Mouse (Mus musculus) embryonic fibroblast, embryonic 13.5 days (primary cell): Measurements from ENCODE around the gene Dnajc16. TPM values are rescaled to one million over a fixed set of nuclear protein-coding genes. Genes with fewer than 3 reads are reported as not detected.

Experiments used
- H3K27ac ChIP-seq: 2 replicates; pipeline ENCODE4 v1.5.1; 2012; ENCODE audit warnings: low read length, control low read depth, inconsistent platforms; ENCODE audit not compliant: insufficient read depth
- H3K4me1 ChIP-seq: 2 replicates; pipeline ENCODE4 v1.6.1; 2011; ENCODE audit warnings: low read length; ENCODE audit not compliant: control insufficient read depth, insufficient read depth
- H3K4me3 ChIP-seq: 2 replicates; pipeline ENCODE4 v1.5.1; 2011; ENCODE audit warnings: mild to moderate bottlenecking, control low read depth, low read length; ENCODE audit not compliant: insufficient read depth
- CTCF ChIP-seq: IDR thresholded peaks from 2 replicates; pipeline ENCODE4 v1.5.1; 2011; ENCODE audit warnings: mild to moderate bottlenecking, control low read depth, low read length, moderate library complexity, borderline replicate concordance; ENCODE audit not compliant: insufficient read depth
- POLR2A ChIP-seq: IDR thresholded peaks from 2 replicates; pipeline ENCODE4 v1.6.1; 2011; ENCODE audit warnings: low read depth, mild to moderate bottlenecking, control low read depth, low read length, moderate library complexity
- polyA plus RNA-seq: library from polyadenylated mRNA; stranded (reverse); fragments of >200 nt; gene quantifications from 2 replicates; pipeline ENCODE4 v1.2.4, GENCODE M21; 2011; ENCODE audit warnings: low read depth; ENCODE audit not compliant: missing spikeins, insufficient read length

Gene Dnajc16
- polyA plus RNA-seq, 1 experiment: 11.3 TPM

DNA sequence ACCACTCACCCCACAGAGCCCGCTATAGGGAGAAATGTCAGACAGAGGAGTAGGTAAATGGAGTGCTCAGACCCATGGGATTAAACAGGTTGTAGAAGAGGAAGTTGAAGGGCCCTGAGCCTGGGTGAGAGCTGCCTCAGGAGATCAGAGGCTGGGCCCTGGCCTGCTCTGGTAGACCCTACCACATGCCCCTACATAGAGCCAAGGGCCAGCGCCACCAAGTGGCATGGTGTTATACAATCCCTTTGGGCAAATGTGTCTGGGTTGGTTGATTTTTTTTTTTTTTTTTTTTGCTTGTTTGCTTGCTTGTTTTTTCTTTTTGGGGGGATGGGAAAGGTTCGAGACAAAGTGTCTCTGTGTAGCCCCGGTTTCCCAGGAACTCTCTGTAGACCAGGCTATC lies 13.4 kb upstream of the Dnajc16 start:
- H3K27ac ChIP-seq: no peak overlapping the region
- no peaks in the 10 kb centered on the region for H3K4me1 ChIP-seq
- H3K4me3 ChIP-seq: no peak overlapping the region
- TF ChIP-seq CTCF (no peak), POLR2A (no peak)

DNA sequence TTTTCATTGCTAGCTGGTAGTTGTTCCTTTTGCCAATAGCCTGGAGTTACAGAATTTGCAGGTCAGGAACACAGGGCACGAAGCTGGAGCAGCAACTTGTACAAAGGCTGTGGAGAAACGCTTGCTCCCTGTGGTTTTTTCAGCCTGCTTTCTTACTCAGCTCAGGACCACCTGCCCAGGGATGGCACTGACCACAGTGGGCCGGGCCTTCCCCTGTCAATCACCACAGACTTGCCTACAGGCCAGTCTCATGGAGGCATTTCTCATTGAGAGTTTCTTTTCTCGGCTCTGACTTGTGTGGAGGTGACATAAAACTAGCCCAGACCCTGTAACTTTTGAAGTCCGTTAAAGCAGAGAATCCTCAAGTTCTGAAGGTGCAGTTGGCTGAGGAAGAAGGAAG lies 6.8 kb upstream of the Dnajc16 start:
- H3K4me1 ChIP-seq: no peaks in the 10 kb centered on the region
- H3K27ac ChIP-seq: no peak overlapping the region
- H3K4me3 ChIP-seq: no peak overlapping the region
- TF ChIP-seq POLR2A (no peak), CTCF (no peak)

DNA sequence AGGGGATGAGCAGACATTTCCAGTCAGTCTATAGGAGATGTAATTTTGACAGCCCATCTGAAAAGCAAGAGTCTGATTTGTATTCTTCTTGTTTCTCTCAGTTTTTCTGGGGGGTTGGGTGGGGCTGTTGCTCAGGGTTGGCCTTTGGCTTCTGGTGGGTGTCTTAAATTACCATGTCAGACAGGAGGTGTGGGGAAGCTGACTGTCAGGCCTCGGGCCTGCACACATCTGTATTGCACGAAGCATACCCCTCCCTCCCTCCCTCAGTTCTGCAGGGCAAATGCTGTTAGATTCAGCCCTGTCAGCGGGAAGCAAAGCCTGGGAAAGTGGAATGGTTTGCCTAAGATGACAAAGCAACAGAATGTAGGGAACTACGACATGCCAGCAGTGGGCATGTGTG lies 6.2 kb upstream of the Dnajc16 start:
- TF ChIP-seq POLR2A: no peak
- TF ChIP-seq CTCF: no peak
- Histone ChIP-seq H3K27ac (no peak overlapping the region), H3K4me1 (no peaks in the 10 kb centered on the region), H3K4me3 (no peak overlapping the region)

DNA sequence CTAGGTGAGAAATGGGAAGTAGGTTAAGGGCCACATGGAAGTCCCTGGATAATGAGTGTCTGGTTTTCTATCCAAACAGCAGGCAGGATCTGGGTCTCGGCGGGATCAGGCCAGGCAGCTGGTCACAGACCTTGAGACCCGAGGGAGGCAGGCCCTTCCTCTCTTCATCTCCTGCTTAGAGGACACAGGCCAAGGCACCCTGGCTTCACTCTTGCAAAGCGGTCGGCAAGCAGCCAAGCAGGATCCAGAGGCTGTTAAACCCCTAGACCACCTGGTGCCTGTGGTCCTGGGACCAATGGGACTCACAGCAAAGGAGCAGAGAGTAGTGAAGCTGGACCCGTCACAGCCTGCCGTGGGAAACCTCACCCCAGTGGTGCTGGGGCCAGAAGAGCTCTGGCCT lies 5.6 kb upstream of the Dnajc16 start:
- Histone ChIP-seq H3K27ac (no peak overlapping the region), H3K4me1 (no peaks in the 10 kb centered on the region), H3K4me3 (no peak overlapping the region)
- no peak for TF ChIP-seq POLR2A
- no peak for TF ChIP-seq CTCF

DNA sequence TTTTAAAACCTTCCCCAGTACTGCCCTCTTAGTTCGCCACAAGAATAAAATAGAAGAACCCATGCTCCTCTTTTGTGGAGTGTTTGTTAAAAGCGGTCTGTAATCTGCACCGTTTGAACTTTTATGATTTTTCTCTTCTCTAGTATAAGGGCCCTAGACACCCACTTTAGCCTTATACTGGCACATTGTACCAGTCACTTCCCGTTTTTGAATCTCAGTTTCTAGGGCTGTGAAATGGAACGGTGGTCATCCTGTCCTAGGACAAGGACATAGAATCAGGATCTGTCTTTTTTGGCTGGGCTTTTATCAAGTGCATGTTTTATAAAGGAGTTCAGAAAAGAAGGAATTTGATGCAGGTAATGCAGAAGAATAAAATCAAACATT lies 3.4 kb upstream of the Dnajc16 start:
- Histone ChIP-seq H3K27ac (peak overlapping the region; percentile 89), H3K4me3 (peak overlapping the region; percentile 93), H3K4me1 (no peaks in the 10 kb centered on the region)
- no peak for TF ChIP-seq CTCF
- no peak for TF ChIP-seq POLR2A

DNA sequence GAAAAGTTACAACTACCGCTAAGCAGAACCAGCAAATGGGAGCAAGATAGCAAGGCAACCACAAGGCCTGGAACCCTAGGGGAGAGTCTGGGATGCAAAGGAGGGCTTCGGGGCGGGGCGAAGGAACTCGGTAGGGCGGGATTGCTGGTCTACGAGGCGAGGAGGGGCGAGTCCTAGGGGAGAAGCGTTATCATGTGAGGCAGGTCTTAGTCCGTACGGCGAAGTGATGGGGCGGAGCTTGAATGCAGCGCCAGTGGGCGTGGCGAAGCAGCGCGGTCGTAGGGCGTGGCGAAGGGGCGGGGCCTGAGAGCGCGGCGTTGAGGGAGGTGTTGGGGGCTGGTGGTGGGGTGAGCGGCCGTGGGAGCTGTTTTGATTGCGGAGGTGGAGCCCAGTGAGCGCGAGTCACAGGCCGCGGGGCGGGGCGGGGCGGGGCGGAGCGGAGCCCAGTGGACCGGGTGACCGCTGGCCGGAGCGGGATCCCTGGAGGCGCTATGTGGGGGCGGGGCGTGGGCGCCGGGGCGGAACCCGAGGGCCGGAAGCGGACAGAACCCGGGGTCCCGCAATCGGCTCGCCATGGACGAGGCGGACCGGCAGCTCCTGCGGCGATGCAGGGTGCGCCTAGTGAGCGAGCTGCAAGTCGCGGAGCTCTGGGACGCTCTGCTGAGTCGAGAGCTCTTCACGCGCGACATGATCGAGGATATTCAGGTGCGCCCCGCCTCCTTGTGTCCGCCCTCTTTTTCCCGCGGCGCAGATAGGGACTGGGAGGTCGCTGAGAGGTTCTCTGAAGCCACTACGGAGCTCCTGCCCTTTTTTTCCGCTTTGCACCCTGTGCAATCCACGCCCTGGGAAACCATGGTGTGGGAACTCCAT lies 2.8 kb upstream of the Dnajc16 start, which contains the start of gene Casp9:
Casp9 (plus strand) TSS at position 331 of the 870 bp plus-strand sequence.
- H3K27ac ChIP-seq: peak within 1 kb of the TSS; percentile 97
- H3K4me3 ChIP-seq: peak within 1 kb of the TSS; percentile 93
- H3K4me1 ChIP-seq: no peaks in the 10 kb centered on the region
- peak; percentile 89 for TF ChIP-seq POLR2A
- TF ChIP-seq CTCF: no peak

DNA sequence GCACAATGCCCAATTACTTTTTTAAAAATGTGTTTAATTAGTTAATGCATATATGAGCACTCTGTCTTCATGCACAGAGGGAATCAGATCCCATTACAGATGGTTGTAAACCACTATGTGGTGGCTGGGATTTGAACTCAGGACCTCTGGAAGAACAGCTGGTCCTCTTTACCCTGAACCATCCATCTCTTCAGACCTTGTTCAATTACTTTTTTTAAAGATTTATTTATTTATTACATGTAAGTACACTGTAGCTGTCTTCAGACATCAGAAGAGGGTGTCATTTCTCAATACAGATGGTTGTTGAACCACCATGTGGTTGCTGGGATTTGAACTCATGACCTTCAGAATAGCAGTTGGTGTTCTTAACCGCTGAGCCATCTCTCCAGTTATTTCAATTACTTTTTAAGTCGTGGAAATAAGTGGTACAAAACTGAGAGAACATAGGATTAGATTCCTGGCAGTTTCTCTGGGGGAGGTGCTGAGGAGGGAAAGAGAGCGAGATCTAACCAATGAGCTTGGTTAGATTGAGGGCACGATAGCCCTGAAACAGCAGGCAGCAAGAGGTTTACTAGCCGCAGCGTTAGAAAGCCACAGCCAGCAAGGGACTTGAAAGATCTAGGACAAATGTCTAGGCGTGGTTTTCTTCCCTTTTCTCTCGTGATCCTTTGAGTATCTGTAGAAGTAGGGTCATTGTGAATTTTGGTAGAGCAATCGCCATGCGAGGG lies 2.0 kb upstream of the Dnajc16 start:
- TF ChIP-seq CTCF: no peak
- TF ChIP-seq POLR2A: no peak
- Histone ChIP-seq H3K4me1 (no peaks in the 10 kb centered on the region), H3K4me3 (0 out of 2 replicates have a peak overlapping the region, but pooled peaks have one; percentile 5), H3K27ac (peak overlapping the region; percentile 97)

DNA sequence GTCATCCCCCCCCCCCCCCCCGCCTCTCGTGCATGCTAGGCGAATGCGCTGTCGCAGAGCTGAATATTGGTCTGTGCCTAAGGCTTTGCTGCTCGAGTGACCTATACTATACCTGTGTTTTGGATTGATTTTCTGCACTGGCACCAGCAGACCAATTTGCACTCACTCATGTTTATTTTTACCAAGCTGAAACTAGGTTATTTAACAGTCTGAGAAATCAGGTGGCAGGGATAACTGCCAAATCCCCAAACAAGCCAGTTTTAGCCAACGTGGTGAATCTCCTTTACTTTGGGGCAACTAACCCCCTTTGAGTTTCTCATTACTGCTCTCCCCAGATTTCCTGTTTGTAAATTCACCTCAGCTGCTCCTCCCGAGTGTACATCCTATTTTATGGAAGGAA lies 1.2 kb upstream of the Dnajc16 start:
- no peak overlapping the region for H3K4me3 ChIP-seq
- no peaks in the 10 kb centered on the region for H3K4me1 ChIP-seq
- TF ChIP-seq CTCF (no peak), POLR2A (no peak)
- H3K27ac ChIP-seq: no peak overlapping the region

DNA sequence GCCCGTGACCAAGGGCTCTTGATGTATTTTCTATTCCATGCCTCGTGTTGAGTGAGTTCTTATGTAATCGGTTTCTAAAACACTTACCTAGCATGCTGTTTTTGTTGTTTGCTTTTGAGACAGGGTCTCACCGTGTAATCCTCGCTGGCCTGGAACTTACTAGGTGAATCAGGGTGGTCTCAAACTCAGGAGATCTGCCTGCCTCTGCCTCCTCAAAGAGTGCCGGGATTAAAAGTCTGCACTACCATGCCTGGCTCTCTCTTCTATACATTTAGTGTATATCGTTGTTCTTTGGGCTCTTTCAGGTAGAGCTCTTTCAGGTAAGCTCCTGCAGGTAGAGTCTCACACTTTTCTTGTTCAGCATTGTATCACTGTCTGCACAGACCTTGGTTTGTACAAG lies 755 bp upstream of the Dnajc16 start:
- H3K4me3 ChIP-seq: no peak overlapping the region
- no peak for TF ChIP-seq CTCF
- no peak for TF ChIP-seq POLR2A
- H3K4me1 ChIP-seq: no peaks in the 10 kb centered on the region
- H3K27ac ChIP-seq: no peak overlapping the region
